Mouse (Mus musculus) kidney, embryonic 16.5 days (tissue): ENCODE measurements around the gene Akr1b8. TPM values are rescaled to one million over a fixed set of nuclear protein-coding genes. Genes with fewer than 3 reads are reported as not detected.
"Not testable (repeated sequence)": the region's sequence is repeated elsewhere in the genome, so short reads cannot be mapped to it uniquely, and the experiment has no call there.

Experiments used
- ATAC-seq: fragments of 200-750 bp; cut with Nextera tagmentation; 2 replicates; pipeline ENCODE4 v1.8.0; 2017; ENCODE audit warnings: moderate TSS enrichment; ENCODE audit not compliant: low FRiP score, low TSS enrichment
- H3K27ac ChIP-seq: fragments of 300-500 bp; sonication (generic); 2 replicates; pipeline ENCODE4 v1.5.1; 2014; ENCODE audit warnings: low read length
- H3K27me3 ChIP-seq: fragments of 300-500 bp; sonication (generic); 2 replicates; pipeline ENCODE4 v1.6.1; 2014; ENCODE audit warnings: low read length, control low read depth, mixed read lengths; ENCODE audit not compliant: insufficient read depth
- H3K36me3 ChIP-seq: fragments of 300-500 bp; sonication (generic); 2 replicates; pipeline ENCODE4 v1.6.1; 2014; ENCODE audit warnings: low read length, control low read depth, mixed read lengths; ENCODE audit not compliant: insufficient read depth
- H3K4me1 ChIP-seq: fragments of 300-500 bp; sonication (generic); 2 replicates; pipeline ENCODE4 v1.6.1; 2014; ENCODE audit warnings: low read length, control low read depth, mixed read lengths; ENCODE audit not compliant: insufficient read depth
- H3K4me2 ChIP-seq: fragments of 300-500 bp; sonication (generic); replicated peaks from 2 replicates; pipeline ENCODE4 v1.6.1; 2014; ENCODE audit warnings: low read depth, low read length
- H3K4me3 ChIP-seq: fragments of 300-500 bp; sonication (generic); 2 replicates; pipeline ENCODE4 v1.5.1; 2014; ENCODE audit warnings: mild to moderate bottlenecking, low read length
- H3K9ac ChIP-seq: fragments of 300-500 bp; sonication (generic); replicated peaks from 2 replicates; pipeline ENCODE4 v1.6.1; 2014; ENCODE audit warnings: low read length
- H3K9me3 ChIP-seq: fragments of 300-500 bp; sonication (generic); 2 replicates; pipeline ENCODE4 v1.6.1; 2016; ENCODE audit warnings: low read length, control low read depth
- WGBS: fragments of 180-500 bp; shearing (Covaris S2); extraction: QIAGEN DNeasy Blood & Tissue Kit; methylation state at CpG from one replicate; pipeline ENCODE4 v1.1.7; 2014; 5-methylcytosine and 5-hydroxymethylcytosine counted together
- polyA plus RNA-seq: library from polyadenylated mRNA; unstranded; fragments of >200 nt; fragmentation: Nextera tagmentation; extraction: Ambion mirVana; gene quantifications from 2 replicates; pipeline ENCODE4 v1.2.1, GENCODE M21; 2015

Akr1b8 gene
- polyA plus RNA-seq, 1 experiment from 2014 or later: 12.7 TPM

DNA sequence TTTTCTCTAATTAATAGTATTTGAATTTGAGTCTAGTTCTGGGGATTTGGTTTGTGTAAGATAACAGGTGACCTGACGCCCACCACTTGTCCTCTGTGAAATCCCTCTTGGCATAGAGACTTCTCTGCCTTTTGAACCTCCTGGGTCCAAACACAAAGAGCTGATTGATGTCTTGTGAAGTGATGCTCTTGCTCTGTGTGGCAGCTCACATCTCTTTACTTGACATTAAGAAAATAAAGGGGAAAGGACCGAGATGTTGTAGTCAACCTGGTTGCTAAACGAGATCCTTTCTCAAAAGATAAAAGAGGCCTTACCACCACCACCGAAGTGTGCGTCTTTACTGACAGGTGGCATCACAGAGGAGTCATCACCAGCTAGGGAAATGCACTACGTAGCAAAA lies 35.3 kb upstream of the Akr1b8 start:
- Histone ChIP-seq H3K9me3 (no peaks in the 10 kb centered on the region), H3K4me1 (peaks cover 20% of the 10 kb centered on the region; the same call in 1 of the 2 replicates), H3K27ac (no peak overlapping the region), H3K4me2 (no peak overlapping the region), H3K9ac (no peak overlapping the region), H3K27me3 (no peaks in the 10 kb centered on the region), H3K36me3 (no peaks in the 10 kb centered on the region), H3K4me3 (no peak overlapping the region)
- ATAC-seq: no peak
- 78% methylated on average over 6 of the region's 6 CpGs for WGBS

DNA sequence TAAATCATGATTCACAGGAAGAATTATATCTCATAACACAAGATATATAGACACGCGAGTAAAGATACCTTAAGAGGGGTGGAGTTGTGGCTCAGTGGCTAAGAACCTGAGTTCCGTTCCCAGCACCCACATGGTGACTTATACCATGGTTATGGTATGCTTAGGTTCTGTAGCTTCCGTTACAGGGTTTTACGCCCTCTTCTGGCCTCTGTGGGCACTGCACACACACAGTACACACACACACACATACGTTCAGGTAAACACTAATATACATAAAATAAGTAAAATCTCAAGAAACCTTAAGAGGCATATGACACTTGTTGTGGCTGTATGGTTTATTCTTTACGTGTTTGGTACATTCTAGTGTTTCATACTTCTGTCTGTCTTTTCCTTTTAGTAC lies 31.8 kb upstream of the Akr1b8 start:
- Histone ChIP-seq H3K4me2 (no peak overlapping the region), H3K9ac (no peak overlapping the region), H3K9me3 (no peaks in the 10 kb centered on the region), H3K36me3 (no peaks in the 10 kb centered on the region), H3K27me3 (no peaks in the 10 kb centered on the region), H3K27ac (no peak overlapping the region), H3K4me3 (no peak overlapping the region), H3K4me1 (peaks cover 5% of the 10 kb centered on the region; the same call in 1 of the 2 replicates)
- ATAC-seq: no peak
- WGBS: 95% methylated on average over 7 of the region's 7 CpGs

DNA sequence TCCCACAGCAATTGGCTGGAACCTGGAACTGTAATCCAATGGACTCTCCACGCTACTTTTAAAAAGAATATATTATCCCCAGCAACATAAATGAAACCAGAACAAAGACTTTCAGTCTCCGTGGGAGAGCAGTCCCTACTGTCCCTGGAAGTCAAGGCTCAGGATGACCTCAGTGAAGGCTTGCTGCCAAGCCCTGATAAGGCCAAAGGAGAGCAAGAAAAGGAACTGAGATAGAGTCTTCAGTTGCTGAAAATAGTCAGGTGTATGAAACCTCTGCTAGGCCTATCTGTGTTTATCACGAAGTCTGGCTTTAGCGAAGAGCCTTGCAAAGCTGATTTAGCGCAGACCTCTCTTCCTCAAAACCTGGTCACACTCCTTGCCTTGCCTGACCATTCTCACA lies 22.5 kb upstream of the Akr1b8 start:
- Histone ChIP-seq H3K9me3 (no peaks in the 10 kb centered on the region), H3K9ac (no peak overlapping the region), H3K27me3 (no peaks in the 10 kb centered on the region), H3K4me1 (no peaks in the 10 kb centered on the region), H3K4me2 (no peak overlapping the region), H3K36me3 (no peaks in the 10 kb centered on the region), H3K4me3 (no peak overlapping the region), H3K27ac (no peak overlapping the region)
- 89% methylated on average over 5 of the region's 5 CpGs for WGBS
- ATAC-seq: no peak

DNA sequence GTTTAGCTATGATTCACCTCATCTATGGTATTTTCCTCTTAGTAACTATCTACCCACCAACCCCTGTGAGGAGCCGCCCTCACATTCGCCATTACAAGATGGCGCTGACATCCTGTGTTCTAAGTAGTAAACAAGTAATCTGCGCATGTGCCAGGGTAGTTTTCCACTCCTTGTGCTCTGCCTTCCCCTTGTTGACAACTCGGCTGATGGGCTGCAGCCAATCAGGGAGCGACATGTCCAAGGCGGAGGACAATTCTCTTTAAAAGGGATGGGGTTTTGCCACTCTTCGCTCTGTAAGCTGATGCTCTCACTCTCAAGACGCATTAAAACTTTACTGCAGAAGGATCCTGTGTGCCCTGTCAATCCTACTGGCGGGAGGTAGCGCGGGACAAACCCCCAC lies 22.1 kb upstream of the Akr1b8 start:
- ATAC-seq, H3K27ac ChIP-seq, H3K4me2 ChIP-seq, H3K9ac ChIP-seq, H3K4me1 ChIP-seq, H3K36me3 ChIP-seq, H3K27me3 ChIP-seq, H3K4me3 ChIP-seq, H3K9me3 ChIP-seq: not testable (repeated sequence)
- 75% methylated on average over 12 of the region's 12 CpGs for WGBS

DNA sequence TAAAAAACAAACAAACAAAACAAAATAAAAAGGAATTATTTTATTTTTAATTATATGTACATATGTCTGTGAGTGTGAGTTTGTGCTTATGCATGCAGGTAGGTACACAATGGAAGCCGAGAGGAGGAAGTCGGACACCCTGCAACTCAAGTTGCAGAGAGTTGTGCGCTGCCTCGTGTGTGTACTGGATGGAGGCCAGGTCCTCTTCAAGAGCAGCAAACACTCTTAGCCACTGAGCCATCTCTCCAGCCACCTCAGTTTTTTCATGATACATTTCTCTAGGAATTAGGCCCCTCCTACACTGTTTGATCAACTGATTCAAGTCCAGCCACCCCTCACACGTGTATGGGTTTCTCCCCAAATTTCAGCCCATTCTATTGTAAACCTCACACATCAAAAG lies 19.2 kb upstream of the Akr1b8 start:
- Histone ChIP-seq H3K36me3 (no peaks in the 10 kb centered on the region), H3K27ac (no peak overlapping the region), H3K4me3 (no peak overlapping the region), H3K4me1 (no peaks in the 10 kb centered on the region), H3K9ac (no peak overlapping the region), H3K4me2 (no peak overlapping the region), H3K9me3 (no peaks in the 10 kb centered on the region), H3K27me3 (no peaks in the 10 kb centered on the region)
- 86% methylated on average over 5 of the region's 5 CpGs for WGBS
- no peak for ATAC-seq

DNA sequence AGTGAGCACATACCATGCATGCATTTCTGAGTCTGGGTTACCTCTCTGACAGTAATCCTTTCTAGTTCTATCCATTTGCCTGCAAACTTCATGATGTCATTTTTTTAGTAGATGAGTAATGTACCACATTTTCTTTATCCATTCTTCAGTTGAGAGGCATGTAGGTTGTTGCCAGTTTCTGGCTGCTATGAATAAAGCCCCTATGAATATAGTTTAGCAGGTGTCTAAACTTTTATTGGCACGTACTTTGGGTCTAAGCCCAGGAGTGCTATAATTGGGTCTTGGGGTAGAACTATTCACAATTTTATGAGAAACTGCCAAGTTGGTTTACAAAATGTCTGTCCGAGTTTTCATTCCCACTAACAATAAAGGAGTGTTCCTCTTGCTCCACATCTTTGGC lies 16.1 kb upstream of the Akr1b8 start:
- Histone ChIP-seq H3K9me3 (no peaks in the 10 kb centered on the region), H3K4me1 (no peaks in the 10 kb centered on the region), H3K4me2 (no peak overlapping the region), H3K4me3 (no peak overlapping the region), H3K9ac (no peak overlapping the region), H3K36me3 (no peaks in the 10 kb centered on the region), H3K27ac (no peak overlapping the region), H3K27me3 (no peaks in the 10 kb centered on the region)
- WGBS: 87% methylated on average over 2 of the region's 2 CpGs
- no peak for ATAC-seq

DNA sequence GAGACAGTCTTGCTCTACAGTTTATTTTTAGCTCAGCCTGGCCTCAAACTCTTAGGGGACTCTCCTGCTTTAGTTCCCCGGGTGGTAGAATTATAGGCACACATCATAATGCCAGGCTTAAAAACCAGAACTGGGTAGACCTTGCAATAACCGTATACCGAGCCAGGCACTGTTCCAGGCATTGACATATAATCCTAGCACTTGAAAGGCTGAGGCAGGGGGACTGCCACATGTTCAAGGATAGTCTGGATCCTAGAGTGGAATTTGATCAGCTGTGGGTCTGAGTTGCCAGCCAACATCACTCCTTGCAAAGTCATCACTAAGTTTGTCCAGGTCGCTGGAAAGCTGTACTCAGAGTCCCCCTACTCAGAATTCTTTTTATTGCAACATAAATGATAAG lies 11.9 kb upstream of the Akr1b8 start:
- Histone ChIP-seq H3K36me3 (no peaks in the 10 kb centered on the region), H3K27me3 (no peaks in the 10 kb centered on the region), H3K4me1 (no peaks in the 10 kb centered on the region), H3K4me2 (no peak overlapping the region), H3K4me3 (no peak overlapping the region), H3K9ac (no peak overlapping the region), H3K9me3 (no peaks in the 10 kb centered on the region), H3K27ac (no peak overlapping the region)
- ATAC-seq: no peak
- 82% methylated on average over 4 of the region's 4 CpGs for WGBS

DNA sequence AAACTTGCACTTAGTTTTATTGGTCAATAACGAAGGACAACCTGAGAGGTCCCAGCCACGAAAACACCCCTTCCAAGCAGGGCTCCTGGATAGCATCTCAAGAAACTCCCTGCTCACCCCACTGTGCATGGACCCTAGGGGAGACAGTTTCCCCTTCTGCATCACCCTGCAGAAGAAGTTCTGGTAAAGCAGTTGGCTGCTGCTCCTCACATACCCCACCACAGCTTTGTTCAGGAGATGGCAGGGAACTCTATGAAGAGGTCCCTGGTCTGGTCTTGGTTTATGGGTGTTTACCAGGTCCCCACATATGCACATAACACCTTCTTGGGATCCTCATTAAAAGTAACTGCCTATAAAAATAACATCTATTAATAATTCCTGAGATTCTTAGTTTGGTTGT lies 11.4 kb upstream of the Akr1b8 start:
- no peaks in the 10 kb centered on the region for H3K27me3 ChIP-seq
- H3K4me2 ChIP-seq: no peak overlapping the region
- H3K4me1 ChIP-seq: no peaks in the 10 kb centered on the region
- H3K9me3 ChIP-seq: no peaks in the 10 kb centered on the region
- H3K36me3 ChIP-seq: no peaks in the 10 kb centered on the region
- no peak overlapping the region for H3K27ac ChIP-seq
- 79% methylated on average over 2 of the region's 2 CpGs for WGBS
- no peak overlapping the region for H3K9ac ChIP-seq
- H3K4me3 ChIP-seq: no peak overlapping the region
- ATAC-seq: no peak

DNA sequence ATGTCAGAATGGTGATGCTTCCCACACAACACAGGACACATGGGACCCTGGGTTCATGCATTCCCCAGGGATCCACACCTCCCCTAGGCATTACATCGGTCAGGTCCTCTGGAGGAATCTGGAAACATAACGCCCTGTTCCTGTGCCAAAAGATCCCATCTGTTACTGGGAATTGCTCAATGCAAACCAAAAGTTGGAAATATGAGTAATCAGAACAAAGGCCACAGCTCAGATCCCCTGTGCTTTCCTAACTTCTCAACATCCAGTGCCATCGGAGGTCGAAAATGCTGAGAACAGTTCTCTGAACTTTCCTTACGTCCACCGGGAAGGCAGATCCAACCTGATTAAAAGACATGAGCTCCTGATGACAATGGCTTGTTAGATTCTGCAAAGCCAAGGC lies 10.5 kb upstream of the Akr1b8 start:
- ATAC-seq: no peak
- H3K27me3 ChIP-seq: no peaks in the 10 kb centered on the region
- H3K9me3 ChIP-seq: no peaks in the 10 kb centered on the region
- no peaks in the 10 kb centered on the region for H3K36me3 ChIP-seq
- 89% methylated on average over 6 of the region's 6 CpGs for WGBS
- H3K4me2 ChIP-seq: no peak overlapping the region
- H3K27ac ChIP-seq: no peak overlapping the region
- no peak overlapping the region for H3K4me3 ChIP-seq
- H3K9ac ChIP-seq: no peak overlapping the region
- H3K4me1 ChIP-seq: no peaks in the 10 kb centered on the region

DNA sequence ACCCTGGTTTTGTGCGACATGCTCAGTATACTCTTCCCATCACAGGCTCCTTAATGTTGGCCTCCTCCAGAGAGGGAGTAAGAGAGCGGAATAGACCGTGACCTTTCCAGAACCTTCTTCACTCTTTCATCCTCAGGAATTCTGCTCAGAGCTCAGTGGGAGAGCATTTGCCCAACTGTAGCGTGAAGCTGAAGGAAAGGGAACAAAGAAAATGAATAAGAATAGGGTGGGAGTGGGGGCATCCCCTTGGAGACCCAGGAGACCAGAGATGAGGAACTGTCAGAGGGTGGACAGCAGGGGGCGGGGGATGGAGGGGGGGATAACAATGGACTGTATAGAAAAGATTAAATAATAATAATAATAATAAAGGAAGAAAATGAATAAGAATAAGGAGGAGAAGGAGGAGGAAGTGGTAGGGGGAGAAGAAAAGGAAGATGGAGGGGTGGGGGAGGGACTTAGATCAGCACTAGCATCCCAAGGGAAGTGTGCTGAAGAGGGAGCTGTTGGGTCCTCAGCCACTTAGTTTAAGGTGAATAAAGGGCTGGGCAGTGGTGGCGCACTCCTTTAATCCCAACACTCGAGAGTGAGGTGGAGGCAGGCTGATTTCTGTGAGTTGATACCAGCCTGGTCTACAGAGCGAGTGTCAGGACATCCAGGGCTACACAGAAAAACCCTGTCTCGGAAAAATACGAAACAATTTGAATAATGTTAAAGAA lies 9.6 kb upstream of the Akr1b8 start:
- Histone ChIP-seq H3K27me3 (no peaks in the 10 kb centered on the region), H3K9ac (no peak overlapping the region), H3K36me3 (no peaks in the 10 kb centered on the region), H3K9me3 (no peaks in the 10 kb centered on the region), H3K4me1 (no peaks in the 10 kb centered on the region), H3K4me3 (no peak overlapping the region), H3K4me2 (peak overlapping the region; percentile 3; the same call in 1 of the 2 replicates), H3K27ac (no peak overlapping the region)
- 65% methylated on average over 10 of the region's 10 CpGs for WGBS
- ATAC-seq: no peak
